Mouse (Mus musculus) lung, adult 18-20 months (tissue): Measurements from ENCODE around the gene Fubp1.
A peak's percentile ranks its signal among the peaks of the same experiment; 100 is the strongest.

Experiments
- DNase-seq, 2 experiments: peaks; one replicate each; pipeline ENCODE4 v3.0.0; 2022; ENCODE audit warnings: mixed read lengths in 2 of 2

Fubp1 gene

GRCm38 (mm10) chr3:152209967-152210634 lies at the start of gene Fubp1, which contains the start of gene Dnajb4:
Gene Fubp1, plus strand, starts transcription at chr3:152210422.
Gene Dnajb4, minus strand, starts transcription at chr3:152210302.
- DNase-seq: peak; percentile 100

GRCm38 (mm10) chr3:152160607-152161006 lies 49.6 kb upstream of the Fubp1 start:
- DNase-seq: peak; percentile 34 to 54

GRCm38 (mm10) chr3:152163320-152163719 lies 46.9 kb upstream of the Fubp1 start:
- DNase-seq: peak in 1 of 2 experiments; percentile 54

GRCm38 (mm10) chr3:152165014-152165350 lies 45.2 kb upstream of the Fubp1 start:
- DNase-seq: no peak

- peak; percentile 70 to 75 for DNase-seq
Measured at GRCm38 (mm10) chr3:152165351-152166098, 44.7 kb upstream of the Fubp1 start.

GRCm38 (mm10) chr3:152166099-152166423 lies 44.2 kb upstream of the Fubp1 start, which contains the start of gene Gipc2:
Gene Gipc2, minus strand, starts transcription at chr3:152166230.
- peak in 1 of 2 experiments; percentile 20 for DNase-seq

- no peak for DNase-seq
Measured at GRCm38 (mm10) chr3:152166699-152167451, 43.3 kb upstream of the Fubp1 start.

- DNase-seq: no peak
Measured at GRCm38 (mm10) chr3:152168007-152168406, 42.2 kb upstream of the Fubp1 start.

GRCm38 (mm10) chr3:152170407-152170806 lies 39.8 kb upstream of the Fubp1 start:
- peak in 1 of 2 experiments; percentile 28 for DNase-seq

- no peak for DNase-seq
Measured at GRCm38 (mm10) chr3:152171236-152171635, 39.0 kb upstream of the Fubp1 start.

GRCm38 (mm10) chr3:152171862-152172261 lies 38.4 kb upstream of the Fubp1 start:
- no peak for DNase-seq

GRCm38 (mm10) chr3:152172322-152172935 lies 37.8 kb upstream of the Fubp1 start:
- DNase-seq: no peak

- DNase-seq: no peak
Measured at GRCm38 (mm10) chr3:152178816-152179215, 31.4 kb upstream of the Fubp1 start.

GRCm38 (mm10) chr3:152179285-152179684 lies 30.9 kb upstream of the Fubp1 start:
- no peak for DNase-seq

- no peak for DNase-seq
Measured at GRCm38 (mm10) chr3:152180624-152181023, 29.6 kb upstream of the Fubp1 start.

- no peak for DNase-seq
Measured at GRCm38 (mm10) chr3:152183522-152183921, 26.7 kb upstream of the Fubp1 start.

GRCm38 (mm10) chr3:152186106-152186505 lies 24.1 kb upstream of the Fubp1 start:
- DNase-seq: no peak

- no peak for DNase-seq
Measured at GRCm38 (mm10) chr3:152189306-152189705, 20.9 kb upstream of the Fubp1 start.

- DNase-seq: no peak
Measured at GRCm38 (mm10) chr3:152190679-152191477, 19.3 kb upstream of the Fubp1 start.

- peak; percentile 90 to 93 for DNase-seq
Measured at GRCm38 (mm10) chr3:152191791-152192237, 18.4 kb upstream of the Fubp1 start.

GRCm38 (mm10) chr3:152192238-152192931 lies 17.8 kb upstream of the Fubp1 start:
- DNase-seq: no peak
